Mouse (Mus musculus) ES-E14 (cell line): ENCODE results near the gene Dab2ip.

ENCODE experiments used
- CHD2 ChIP-seq: IDR thresholded peaks from 2 replicates; pipeline ENCODE4 v1.6.1; 2014; ENCODE audit warnings: mild to moderate bottlenecking, low read depth, low read length, inconsistent platforms
- HCFC1 ChIP-seq: IDR thresholded peaks from 2 replicates; pipeline ENCODE4 v1.6.1; 2012; ENCODE audit warnings: low read length, inconsistent platforms, borderline replicate concordance; ENCODE audit not compliant: insufficient read depth
- MAFK ChIP-seq: IDR thresholded peaks from 2 replicates; pipeline ENCODE4 v1.6.1; 2014; ENCODE audit warnings: mild to moderate bottlenecking, low read depth, low read length, inconsistent platforms; ENCODE audit not compliant: insufficient read depth

GRCm38 (mm10) chr2:35640576-35640975 is 82.5 kb downstream of the Dab2ip start:
- TF ChIP-seq MAFK (no peak), CHD2 (no peak), HCFC1 (no peak)
